Mouse (Mus musculus) C2C12 (cell line): ENCODE measurements at regions not wholly inside any gene's neighbourhood (a gene's known extent, or its start where the extent isn't known, plus 50 kb on each side); places are given as distances from the start of the nearest gene placed in this dataset.

ENCODE experiments used
- H3K27me3 ChIP-seq: one replicate; pipeline ENCODE4 v1.6.1; 2011; ENCODE audit not compliant: control insufficient read depth, insufficient read depth, insufficient read length
- H3K36me3 ChIP-seq: one replicate; pipeline ENCODE4 v1.6.1; 2011; ENCODE audit not compliant: control insufficient read depth, insufficient read depth
- H3K4me3 ChIP-seq: one replicate; pipeline ENCODE4 v1.5.1; 2011; ENCODE audit warnings: mild to moderate bottlenecking, control low read depth; ENCODE audit not compliant: poor library complexity, insufficient read depth, severe bottlenecking
- H3K79me2 ChIP-seq: one replicate; pipeline ENCODE4 v1.6.1; 2011; ENCODE audit not compliant: control insufficient read depth, insufficient read depth
- H3K79me3 ChIP-seq: one replicate; pipeline ENCODE4 v1.6.1; 2011; ENCODE audit warnings: low read depth, control low read depth
- H3ac ChIP-seq: one replicate; pipeline ENCODE3; 2011; ENCODE audit warnings: low read depth; ENCODE audit not compliant: control insufficient read depth, insufficient read length
- CEBPB ChIP-seq: IDR thresholded peaks from one replicate; pipeline ENCODE4 v1.6.1; 2011; ENCODE audit warnings: low read depth, mild to moderate bottlenecking, control low read depth, moderate library complexity
- CTCF ChIP-seq: IDR thresholded peaks from one replicate; pipeline ENCODE4 v1.5.1; 2011; ENCODE audit not compliant: control insufficient read depth, insufficient read depth, insufficient read length
- FOSL1 ChIP-seq: IDR thresholded peaks from one replicate; pipeline ENCODE4 v1.8.0; 2011; ENCODE audit warnings: mild to moderate bottlenecking, low read length; ENCODE audit not compliant: poor library complexity, insufficient read depth, severe bottlenecking
- MAX ChIP-seq: IDR thresholded peaks from one replicate; pipeline ENCODE4 v1.6.1; 2011; ENCODE audit warnings: mild to moderate bottlenecking, control low read depth
- MYOD1 ChIP-seq: IDR thresholded peaks from one replicate; pipeline ENCODE4 v1.6.1; 2011; ENCODE audit warnings: low read depth; ENCODE audit not compliant: control insufficient read depth, insufficient read length
- MYOG ChIP-seq: IDR thresholded peaks from one replicate; pipeline ENCODE4 v1.6.1; 2011; ENCODE audit not compliant: control insufficient read depth, insufficient read length; ENCODE audit errors: extremely low read depth
- USF1 ChIP-seq: IDR thresholded peaks from one replicate; pipeline ENCODE4 v1.6.1; 2011; ENCODE audit warnings: low read depth, mild to moderate bottlenecking, control low read depth, moderate library complexity

GRCm38 (mm10) chr2:47991132-47991531, 822.8 kb upstream of the Acvr2a start:
- Histone ChIP-seq H3K27me3 (no peaks in the 10 kb centered on the region), H3K36me3 (no peaks in the 10 kb centered on the region), H3K4me3 (no peak overlapping the region), H3K79me2 (no peaks in the 10 kb centered on the region), H3K79me3 (no peaks in the 10 kb centered on the region), H3ac (no peak overlapping the region)
- TF ChIP-seq MYOG (no peak), CEBPB (no peak), FOSL1 (no peak), USF1 (no peak), MYOD1 (no peak), CTCF (no peak), MAX (no peak)

- TF ChIP-seq FOSL1 (no peak), USF1 (no peak), MYOG (no peak), CEBPB (no peak), CTCF (no peak), MAX (no peak), MYOD1 (no peak)
- H3K27me3 ChIP-seq = no peaks in the 10 kb centered on the region
These were observed 819.7 kb upstream of the Acvr2a start for GRCm38 (mm10) chr2:47994185-47994584.

GRCm38 (mm10) chr2:48001230-48001629, 812.7 kb upstream of the Acvr2a start:
- no peaks in the 10 kb centered on the region for H3K79me2 ChIP-seq
- H3ac ChIP-seq = no peak overlapping the region
- no peaks in the 10 kb centered on the region for H3K79me3 ChIP-seq
- H3K36me3 ChIP-seq = no peaks in the 10 kb centered on the region
- TF ChIP-seq MYOD1 = no peak
- no peaks in the 10 kb centered on the region for H3K27me3 ChIP-seq
- H3K4me3 ChIP-seq = no peak overlapping the region

More at GRCm38 (mm10) chr2:47994185-47994584, 819.7 kb upstream of the Acvr2a start:
- H3K79me2 ChIP-seq = no peaks in the 10 kb centered on the region
- no peaks in the 10 kb centered on the region for H3K79me3 ChIP-seq
- no peaks in the 10 kb centered on the region for H3K36me3 ChIP-seq
- no peak overlapping the region for H3K4me3 ChIP-seq
- H3ac ChIP-seq = no peak overlapping the region

GRCm38 (mm10) chr2:48001800-48002507, 812.0 kb upstream of the Acvr2a start:
- no peak for TF ChIP-seq CTCF
- TF ChIP-seq CEBPB = no peak
- TF ChIP-seq FOSL1 = no peak
- TF ChIP-seq MAX = no peak
- TF ChIP-seq MYOD1 = no peak
- no peak for TF ChIP-seq USF1
- TF ChIP-seq MYOG = no peak
- H3K79me3 ChIP-seq = no peaks in the 10 kb centered on the region
- no peak overlapping the region for H3K4me3 ChIP-seq
- no peaks in the 10 kb centered on the region for H3K79me2 ChIP-seq
- no peak overlapping the region for H3ac ChIP-seq
- no peaks in the 10 kb centered on the region for H3K27me3 ChIP-seq
- H3K36me3 ChIP-seq = no peaks in the 10 kb centered on the region

GRCm38 (mm10) chr2:48010308-48010707, 803.6 kb upstream of the Acvr2a start:
- Histone ChIP-seq H3K79me2 (no peaks in the 10 kb centered on the region), H3K79me3 (no peaks in the 10 kb centered on the region), H3ac (no peak overlapping the region), H3K4me3 (no peak overlapping the region), H3K27me3 (no peaks in the 10 kb centered on the region), H3K36me3 (no peaks in the 10 kb centered on the region)
- TF ChIP-seq CTCF (no peak), MYOD1 (no peak), FOSL1 (no peak), MAX (no peak), CEBPB (no peak), MYOG (no peak), USF1 (no peak)

GRCm38 (mm10) chr2:48027559-48027958, 786.4 kb upstream of the Acvr2a start:
- Histone ChIP-seq H3K79me2 (no peaks in the 10 kb centered on the region), H3K27me3 (no peaks in the 10 kb centered on the region), H3K36me3 (no peaks in the 10 kb centered on the region), H3ac (no peak overlapping the region), H3K79me3 (no peaks in the 10 kb centered on the region), H3K4me3 (no peak overlapping the region)
- no peak for TF ChIP-seq MYOG
- no peak for TF ChIP-seq FOSL1
- TF ChIP-seq MAX = no peak
- TF ChIP-seq USF1 = no peak
- TF ChIP-seq MYOD1 = no peak
- TF ChIP-seq CEBPB = no peak
- TF ChIP-seq CTCF = no peak
